Mouse (Mus musculus) liver, embryonic 13.5 days (tissue): ENCODE data around the gene Uqcr11. TPM values are rescaled to one million over a fixed set of nuclear protein-coding genes. Genes with fewer than 3 reads are reported as not detected.

ENCODE experiments used
- ATAC-seq: fragments of 200-750 bp; cut with Nextera tagmentation; 2 replicates; pipeline ENCODE4 v1.8.0; 2017; ENCODE audit warnings: low read depth, mild to moderate bottlenecking, moderate number of reproducible peaks, moderate library complexity
- DNase-seq: peaks from one replicate; pipeline ENCODE4 v3.0.0; 2022
- H3K27ac ChIP-seq: fragments of 300-500 bp; sonication (generic); 2 replicates; pipeline ENCODE4 v1.5.1; 2015; ENCODE audit warnings: moderate library complexity, mild to moderate bottlenecking, inconsistent platforms
- H3K27me3 ChIP-seq: fragments of 300-500 bp; sonication (generic); 2 replicates; pipeline ENCODE4 v1.6.1; 2015; ENCODE audit warnings: mild to moderate bottlenecking, inconsistent platforms
- H3K36me3 ChIP-seq: fragments of 300-500 bp; sonication (generic); 2 replicates; pipeline ENCODE4 v1.6.1; 2015; ENCODE audit warnings: mild to moderate bottlenecking, inconsistent platforms
- H3K4me1 ChIP-seq: fragments of 300-500 bp; sonication (generic); replicated peaks from 2 replicates; pipeline ENCODE4 v1.6.1; 2015; ENCODE audit warnings: inconsistent platforms
- H3K4me2 ChIP-seq: fragments of 300-500 bp; sonication (generic); 2 replicates; pipeline ENCODE4 v1.6.1; 2015; ENCODE audit warnings: inconsistent platforms, mild to moderate bottlenecking, moderate library complexity
- H3K4me3 ChIP-seq: fragments of 300-500 bp; sonication (generic); replicated peaks from 2 replicates; pipeline ENCODE4 v1.5.1; 2015; ENCODE audit warnings: mild to moderate bottlenecking, inconsistent platforms
- H3K9ac ChIP-seq: fragments of 300-500 bp; sonication (generic); 2 replicates; pipeline ENCODE4 v1.6.1; 2015; ENCODE audit warnings: mild to moderate bottlenecking, inconsistent platforms
- H3K9me3 ChIP-seq: fragments of 300-500 bp; sonication (generic); replicated peaks from 2 replicates; pipeline ENCODE4 v1.6.1; 2016; ENCODE audit warnings: inconsistent platforms
- WGBS: fragments of 180-500 bp; shearing (Covaris S2); methylation state at CpG from one replicate; pipeline ENCODE4 v1.1.7; 2015; ENCODE audit not compliant: insufficient replicate concordance; 5-methylcytosine and 5-hydroxymethylcytosine counted together
- polyA plus RNA-seq: library from polyadenylated mRNA; unstranded; fragments of >200 nt; fragmentation: Nextera tagmentation; extraction: Ambion mirVana; gene quantifications from 2 replicates; pipeline ENCODE4 v1.2.1, GENCODE M21; 2015

Uqcr11 gene
- polyA plus RNA-seq, 1 experiment from 2014 or later = 603 TPM

GRCm38 (mm10) chr10:80369995-80370747, 36.5 kb downstream of the Uqcr11 start:
- DNase-seq = no peak
- peaks cover 61% of the 10 kb centered on the region for H3K27me3 ChIP-seq

GRCm38 (mm10) chr10:80368392-80368791, 38.2 kb downstream of the Uqcr11 start:
- Histone ChIP-seq H3K27ac (no peak overlapping the region), H3K9me3 (no peaks in the 10 kb centered on the region), H3K27me3 (peaks cover 78% of the 10 kb centered on the region), H3K4me2 (no peak overlapping the region), H3K4me1 (peaks cover 5% of the 10 kb centered on the region; the same call in 1 of the 2 replicates), H3K9ac (no peak overlapping the region), H3K36me3 (no peaks in the 10 kb centered on the region), H3K4me3 (no peak overlapping the region)
- ATAC-seq = no peak
- no peak for DNase-seq
- 78% methylated on average over 6 of the region's 6 CpGs for WGBS

More at GRCm38 (mm10) chr10:80369995-80370747, 36.5 kb downstream of the Uqcr11 start:
- H3K36me3 ChIP-seq = no peaks in the 10 kb centered on the region
- no peak overlapping the region for H3K27ac ChIP-seq
- H3K4me2 ChIP-seq = no peak overlapping the region
- no peak overlapping the region for H3K4me3 ChIP-seq
- no peaks in the 10 kb centered on the region for H3K9me3 ChIP-seq
- peaks cover 5% of the 10 kb centered on the region; the same call in 1 of the 2 replicates for H3K4me1 ChIP-seq
- WGBS = 64% methylated on average over 21 of the region's 21 CpGs
- no peak for ATAC-seq
- no peak overlapping the region for H3K9ac ChIP-seq

GRCm38 (mm10) chr10:80367954-80368353, 38.7 kb downstream of the Uqcr11 start:
- WGBS = 43% methylated on average over 5 of the region's 5 CpGs
- Histone ChIP-seq H3K4me2 (no peak overlapping the region), H3K27me3 (peaks cover 78% of the 10 kb centered on the region), H3K4me3 (no peak overlapping the region), H3K27ac (no peak overlapping the region), H3K36me3 (no peaks in the 10 kb centered on the region), H3K9ac (no peak overlapping the region), H3K4me1 (peaks cover 5% of the 10 kb centered on the region; the same call in 1 of the 2 replicates), H3K9me3 (no peaks in the 10 kb centered on the region)
- DNase-seq (no peak), ATAC-seq (no peak)

GRCm38 (mm10) chr10:80365736-80366135, 40.9 kb downstream of the Uqcr11 start:
- Histone ChIP-seq H3K4me1 (no peaks in the 10 kb centered on the region), H3K9me3 (no peaks in the 10 kb centered on the region), H3K4me2 (no peak overlapping the region), H3K27ac (no peak overlapping the region), H3K4me3 (no peak overlapping the region), H3K9ac (no peak overlapping the region), H3K36me3 (no peaks in the 10 kb centered on the region), H3K27me3 (peaks cover 70% of the 10 kb centered on the region)
- DNase-seq = no peak
- no peak for ATAC-seq
- WGBS = 41% methylated on average over 6 of the region's 6 CpGs

GRCm38 (mm10) chr10:80363734-80364133, 42.9 kb downstream of the Uqcr11 start:
- no peaks in the 10 kb centered on the region for H3K9me3 ChIP-seq
- H3K27ac ChIP-seq = no peak overlapping the region
- no peak overlapping the region for H3K9ac ChIP-seq
- DNase-seq = no peak
- no peak overlapping the region for H3K4me2 ChIP-seq
- H3K4me3 ChIP-seq = no peak overlapping the region
- H3K4me1 ChIP-seq = no peaks in the 10 kb centered on the region
- peaks cover 90% of the 10 kb centered on the region for H3K27me3 ChIP-seq
- 46% methylated on average over 6 of the region's 6 CpGs for WGBS
- no peaks in the 10 kb centered on the region for H3K36me3 ChIP-seq
- no peak for ATAC-seq

- Histone ChIP-seq H3K4me3 (peak overlapping the region; percentile 15; the same call in 1 of the 2 replicates), H3K27ac (no peak overlapping the region), H3K9ac (no peak overlapping the region), H3K9me3 (no peaks in the 10 kb centered on the region), H3K4me1 (peaks cover 19% of the 10 kb centered on the region), H3K36me3 (no peaks in the 10 kb centered on the region), H3K27me3 (peaks cover 92% of the 10 kb centered on the region), H3K4me2 (peak overlapping the region; percentile 33)
- WGBS = 9% methylated on average over 31 of the region's 31 CpGs
- DNase-seq (no peak), ATAC-seq (no peak)
Observed at GRCm38 (mm10) chr10:80357994-80358639, 48.5 kb downstream of the Uqcr11 start.

GRCm38 (mm10) chr10:80357336-80357735, 49.3 kb downstream of the Uqcr11 start:
- Histone ChIP-seq H3K27me3 (peaks cover 92% of the 10 kb centered on the region), H3K4me1 (peaks cover 26% of the 10 kb centered on the region), H3K9me3 (no peaks in the 10 kb centered on the region), H3K4me2 (0 out of 2 replicates have a peak overlapping the region, but pooled peaks have one; percentile 33), H3K4me3 (no peak overlapping the region), H3K36me3 (no peaks in the 10 kb centered on the region), H3K9ac (no peak overlapping the region), H3K27ac (no peak overlapping the region)
- 27% methylated on average over 7 of the region's 7 CpGs for WGBS
- DNase-seq (no peak), ATAC-seq (no peak)

GRCm38 (mm10) chr10:80356737-80357136, 49.9 kb downstream of the Uqcr11 start:
- Histone ChIP-seq H3K4me2 (peak overlapping the region; percentile 32), H3K9ac (no peak overlapping the region)

GRCm38 (mm10) chr10:80356001-80356682, 50.5 kb downstream of the Uqcr11 start, which contains the start of gene Plk5:
Gene Plk5 (plus strand): TSS chr10:80356459.
- H3K4me1 ChIP-seq = peaks cover 35% of the 10 kb centered on the region
- H3K27me3 ChIP-seq = peaks cover 100% of the 10 kb centered on the region
- DNase-seq (no peak), ATAC-seq (no peak)
- 2% methylated on average over 52 of the region's 53 CpGs for WGBS
- no peak within 1 kb of the TSS for H3K27ac ChIP-seq
- no peaks in the 10 kb centered on the region for H3K9me3 ChIP-seq
- H3K4me3 ChIP-seq = peak within 1 kb of the TSS; percentile 30
- H3K36me3 ChIP-seq = no peaks in the 10 kb centered on the region
- peak within 1 kb of the TSS; percentile 32 for H3K4me2 ChIP-seq
- no peak within 1 kb of the TSS for H3K9ac ChIP-seq

More at GRCm38 (mm10) chr10:80356737-80357136, 49.9 kb downstream of the Uqcr11 start:
- Histone ChIP-seq H3K36me3 (no peaks in the 10 kb centered on the region), H3K9me3 (no peaks in the 10 kb centered on the region), H3K4me1 (peaks cover 32% of the 10 kb centered on the region), H3K27me3 (peaks cover 96% of the 10 kb centered on the region), H3K4me3 (peak overlapping the region; percentile 30), H3K27ac (no peak overlapping the region)
- WGBS = 3% methylated on average over 34 of the region's 34 CpGs
- DNase-seq (no peak), ATAC-seq (no peak)

- peaks cover 40% of the 10 kb centered on the region for H3K4me1 ChIP-seq
- no peak overlapping the region for H3K9ac ChIP-seq
- no peak overlapping the region for H3K4me3 ChIP-seq
- ATAC-seq (no peak), DNase-seq (no peak)
- WGBS = 13% methylated on average over 9 of the region's 9 CpGs
- H3K27me3 ChIP-seq = peaks cover 100% of the 10 kb centered on the region
- no peaks in the 10 kb centered on the region for H3K36me3 ChIP-seq
- H3K9me3 ChIP-seq = no peaks in the 10 kb centered on the region
- H3K27ac ChIP-seq = no peak overlapping the region
- H3K4me2 ChIP-seq = no peak overlapping the region
Observed at GRCm38 (mm10) chr10:80355431-80355830, 51.2 kb downstream of the Uqcr11 start.
